Mouse (Mus musculus): ENCODE results near the gene Vwa8. TPM values are rescaled to one million over a fixed set of nuclear protein-coding genes. Genes with fewer than 3 reads are reported as not detected.

Gene Vwa8
- polyA plus RNA-seq, 1 experiment from 2014 or later, result 15.6 TPM

- no peak overlapping the region for H3K4me2 ChIP-seq (replicated peaks; ENCODE audit: low read depth)
Measured at GRCm38 (mm10) chr14:79212380-79212991, 363.6 kb downstream of the Vwa8 start.

GRCm38 (mm10) chr14:79214129-79214528 lies 365.3 kb downstream of the Vwa8 start:
- no peaks in the 10 kb centered on the region for H3K4me1 ChIP-seq (replicated peaks; ENCODE audit: control insufficient read depth, insufficient read depth, low read length)
- no peak overlapping the region for H3K4me3 ChIP-seq (ENCODE audit: low read depth, low read length)
- 91% methylated on average over 6 of the region's 6 CpGs for WGBS
- H3K9ac ChIP-seq (ENCODE audit: low read depth, low read length), result no peak overlapping the region
- no peak for ATAC-seq
- TF ChIP-seq CTCF (IDR thresholded peaks at IDR 0.05; ENCODE audit: low read depth), result no peak
- H3K9me3 ChIP-seq (ENCODE audit: control insufficient read depth), result no peaks in the 10 kb centered on the region
- H3K27me3 ChIP-seq (replicated peaks; ENCODE audit: control insufficient read depth, insufficient read depth, low read length), result no peaks in the 10 kb centered on the region
- H3K27ac ChIP-seq (ENCODE audit: low read depth, low read length), result no peak overlapping the region
- no peak overlapping the region for H3K4me2 ChIP-seq (replicated peaks; ENCODE audit: low read depth)
- H3K36me3 ChIP-seq (ENCODE audit: control insufficient read depth, insufficient read depth), result no peaks in the 10 kb centered on the region

More at GRCm38 (mm10) chr14:79212380-79212991, 363.6 kb downstream of the Vwa8 start:
- H3K4me3 ChIP-seq (ENCODE audit: low read depth, low read length), result no peak overlapping the region
- no peak for ATAC-seq
- H3K9me3 ChIP-seq (ENCODE audit: control insufficient read depth), result no peaks in the 10 kb centered on the region
- H3K27me3 ChIP-seq (replicated peaks; ENCODE audit: control insufficient read depth, insufficient read depth, low read length), result no peaks in the 10 kb centered on the region
- no peaks in the 10 kb centered on the region for H3K36me3 ChIP-seq (ENCODE audit: control insufficient read depth, insufficient read depth)
- no peak overlapping the region for H3K27ac ChIP-seq (ENCODE audit: low read depth, low read length)
- WGBS, result 82% methylated on average over 11 of the region's 11 CpGs
- H3K9ac ChIP-seq (ENCODE audit: low read depth, low read length), result no peak overlapping the region
- no peak for TF ChIP-seq CTCF (IDR thresholded peaks at IDR 0.05; ENCODE audit: low read depth)
- H3K4me1 ChIP-seq (replicated peaks; ENCODE audit: control insufficient read depth, insufficient read depth, low read length), result no peaks in the 10 kb centered on the region

GRCm38 (mm10) chr14:79214660-79215249 lies 365.9 kb downstream of the Vwa8 start:
- Histone ChIP-seq H3K9me3 (ENCODE audit: control insufficient read depth) (no peaks in the 10 kb centered on the region), H3K4me3 (ENCODE audit: low read depth, low read length) (no peak overlapping the region), H3K4me2 (replicated peaks; ENCODE audit: low read depth) (no peak overlapping the region), H3K36me3 (ENCODE audit: control insufficient read depth, insufficient read depth) (no peaks in the 10 kb centered on the region), H3K4me1 (replicated peaks; ENCODE audit: control insufficient read depth, insufficient read depth, low read length) (no peaks in the 10 kb centered on the region), H3K27me3 (replicated peaks; ENCODE audit: control insufficient read depth, insufficient read depth, low read length) (no peaks in the 10 kb centered on the region), H3K9ac (ENCODE audit: low read depth, low read length) (no peak overlapping the region), H3K27ac (ENCODE audit: low read depth, low read length) (no peak overlapping the region)
- WGBS, result 54% methylated on average over 8 of the region's 8 CpGs
- ATAC-seq, result no peak
- no peak for TF ChIP-seq CTCF (IDR thresholded peaks at IDR 0.05; ENCODE audit: low read depth)

- 65% methylated on average over 2 of the region's 2 CpGs for WGBS
Measured at GRCm38 (mm10) chr14:79216366-79216765, 367.5 kb downstream of the Vwa8 start.

GRCm38 (mm10) chr14:79223431-79224036 lies 374.7 kb downstream of the Vwa8 start:
- H3K9ac ChIP-seq (ENCODE audit: low read depth, low read length), result no peak overlapping the region
- H3K9me3 ChIP-seq (ENCODE audit: control insufficient read depth), result no peaks in the 10 kb centered on the region
- H3K4me1 ChIP-seq (replicated peaks; ENCODE audit: control insufficient read depth, insufficient read depth, low read length), result no peaks in the 10 kb centered on the region
- no peak for ATAC-seq
- H3K4me3 ChIP-seq (ENCODE audit: low read depth, low read length), result no peak overlapping the region
- no peak overlapping the region for H3K27ac ChIP-seq (ENCODE audit: low read depth, low read length)
- H3K27me3 ChIP-seq (replicated peaks; ENCODE audit: control insufficient read depth, insufficient read depth, low read length), result no peaks in the 10 kb centered on the region
- H3K4me2 ChIP-seq (replicated peaks; ENCODE audit: low read depth), result no peak overlapping the region
- no peaks in the 10 kb centered on the region for H3K36me3 ChIP-seq (ENCODE audit: control insufficient read depth, insufficient read depth)
- WGBS, result 84% methylated on average over 12 of the region's 12 CpGs
- no peak for TF ChIP-seq CTCF (IDR thresholded peaks at IDR 0.05; ENCODE audit: low read depth)

More at GRCm38 (mm10) chr14:79216366-79216765, 367.5 kb downstream of the Vwa8 start:
- TF ChIP-seq CTCF (IDR thresholded peaks at IDR 0.05; ENCODE audit: low read depth), result no peak
- no peaks in the 10 kb centered on the region for H3K27me3 ChIP-seq (replicated peaks; ENCODE audit: control insufficient read depth, insufficient read depth, low read length)
- no peak overlapping the region for H3K9ac ChIP-seq (ENCODE audit: low read depth, low read length)
- no peak for ATAC-seq
- no peaks in the 10 kb centered on the region for H3K4me1 ChIP-seq (replicated peaks; ENCODE audit: control insufficient read depth, insufficient read depth, low read length)
- no peak overlapping the region for H3K4me3 ChIP-seq (ENCODE audit: low read depth, low read length)
- H3K9me3 ChIP-seq (ENCODE audit: control insufficient read depth), result no peaks in the 10 kb centered on the region
- H3K36me3 ChIP-seq (ENCODE audit: control insufficient read depth, insufficient read depth), result no peaks in the 10 kb centered on the region
- no peak overlapping the region for H3K27ac ChIP-seq (ENCODE audit: low read depth, low read length)
- H3K4me2 ChIP-seq (replicated peaks; ENCODE audit: low read depth), result no peak overlapping the region

GRCm38 (mm10) chr14:79225458-79225857 lies 376.6 kb downstream of the Vwa8 start:
- H3K27ac ChIP-seq (ENCODE audit: low read depth, low read length), result no peak overlapping the region
- no peak for ATAC-seq
- no peak overlapping the region for H3K4me3 ChIP-seq (ENCODE audit: low read depth, low read length)
- H3K36me3 ChIP-seq (ENCODE audit: control insufficient read depth, insufficient read depth), result no peaks in the 10 kb centered on the region
- no peak for TF ChIP-seq CTCF (IDR thresholded peaks at IDR 0.05; ENCODE audit: low read depth)
- H3K4me1 ChIP-seq (replicated peaks; ENCODE audit: control insufficient read depth, insufficient read depth, low read length), result no peaks in the 10 kb centered on the region
- H3K4me2 ChIP-seq (replicated peaks; ENCODE audit: low read depth), result no peak overlapping the region
- H3K9ac ChIP-seq (ENCODE audit: low read depth, low read length), result no peak overlapping the region
- H3K27me3 ChIP-seq (replicated peaks; ENCODE audit: control insufficient read depth, insufficient read depth, low read length), result no peaks in the 10 kb centered on the region
- WGBS, result 78% methylated on average over 8 of the region's 8 CpGs
- H3K9me3 ChIP-seq (ENCODE audit: control insufficient read depth), result no peaks in the 10 kb centered on the region

Measured in intestine, postnatal 0 days (tissue).